Comparison of ENCODE assay signal across 26 mouse cellular contexts in genomic region chr5:119249124-119249718, GRCm38 (mm10).
DNase-seq lines count a peak whose midpoint lies in the region; ATAC-seq and TF ChIP-seq lines count a peak whose summit lies in the region.
"Had no signal": no experiment of that assay in that cellular context is flagged by ENCODE, and none has a peak within 500 bp of the region (broad histone marks: within the 10 kb centered on the region; RNA-seq: fewer than 3 reads in every experiment).

No protein-coding gene starts in this region.

- DNase-seq in heart, adult 11 months = peak; percentile 93
- no peak for DNase-seq in heart, adult 8-10 months (ENCODE audit: low spot score)
- DNase-seq in lung, postnatal 14 days = peak; percentile 22
- DNase-seq in lung, adult 2 months = no peak
- no peak for DNase-seq in testis, postnatal 14 days (ENCODE audit: low spot score)
- no peak for DNase-seq in cerebellum, postnatal 36 days
- DNase-seq: cerebellum, adult 2 months; cerebellum, postnatal 14 days; kidney, adult 8-10 months; layer of hippocampus, postnatal 36 days; left cerebral cortex, postnatal 4 days; liver, postnatal 0 days; thymus, adult 2 months; thymus, postnatal 36 days had no signal

- H3K36me3 ChIP-seq in stomach, embryonic 15.5 days = no peaks in the 10 kb centered on the region
- H3K36me3 ChIP-seq: embryonic facial prominence, embryonic 13.5 days; forebrain, embryonic 10.5 days; forebrain, embryonic 15.5 days; heart, embryonic 13.5 days; liver, embryonic 12.5 days; midbrain, embryonic 13.5 days; neural tube, embryonic 13.5 days had no signal

- peak; percentile 71; the same call in 1 of the 2 replicates for ATAC-seq in stomach, embryonic 15.5 days (ENCODE audit: insufficient read depth, low FRiP score, low read depth)
- ATAC-seq: CD4-positive, CD25-positive, alpha-beta regulatory T cell, adult 4 months; forebrain, embryonic 15.5 days; liver, embryonic 12.5 days; liver, postnatal 0 days; midbrain, embryonic 13.5 days had no signal

- no peak overlapping the region for H3K9ac ChIP-seq in stomach, embryonic 15.5 days
- H3K9ac ChIP-seq: embryonic facial prominence, embryonic 13.5 days; forebrain, embryonic 15.5 days; heart, embryonic 13.5 days; hindbrain, embryonic 14.5 days; liver, embryonic 12.5 days; liver, postnatal 0 days; midbrain, embryonic 13.5 days; neural tube, embryonic 13.5 days had no signal

- no peak overlapping the region for H3K4me3 ChIP-seq in lung, adult 2 months (replicated peaks; ENCODE audit: extremely low read depth, low read depth, low read length)
- no peak overlapping the region for H3K4me3 ChIP-seq in stomach, embryonic 15.5 days (replicated peaks)
- H3K4me3 ChIP-seq: embryonic facial prominence, embryonic 13.5 days; forebrain, embryonic 10.5 days; forebrain, embryonic 15.5 days; heart, embryonic 13.5 days; liver, embryonic 12.5 days; midbrain, embryonic 13.5 days; neural tube, embryonic 13.5 days had no signal

- WGBS in lung, adult 2 months = 68% methylated on average over 6 of the region's 6 CpGs
- 53% methylated on average over 6 of the region's 6 CpGs for WGBS in stomach, embryonic 15.5 days

- no peak for TF ChIP-seq POLR2A in lung, adult 2 months (IDR thresholded peaks at IDR 0.05; ENCODE audit: borderline replicate concordance, extremely low read depth, low read depth, low read length)

- peak overlapping the region; percentile 16; the same call in 1 of the 2 replicates for H3K27ac ChIP-seq in stomach, embryonic 15.5 days
- H3K27ac ChIP-seq: embryonic facial prominence, embryonic 13.5 days; forebrain, embryonic 10.5 days; forebrain, embryonic 15.5 days; heart, embryonic 13.5 days; hindbrain, embryonic 14.5 days; kidney, postnatal 0 days; liver, embryonic 12.5 days; macrophage; midbrain, embryonic 13.5 days; neural tube, embryonic 13.5 days had no signal

- H3K4me1 ChIP-seq in lung, adult 2 months (ENCODE audit: control insufficient read depth, insufficient read depth, low read length) = no peaks in the 10 kb centered on the region
- H3K4me1 ChIP-seq in stomach, embryonic 15.5 days = no peaks in the 10 kb centered on the region
- H3K4me1 ChIP-seq: forebrain, embryonic 15.5 days; liver, embryonic 12.5 days; midbrain, embryonic 13.5 days had no signal

- H3K9me3 ChIP-seq in stomach, embryonic 15.5 days = no peaks in the 10 kb centered on the region
- H3K9me3 ChIP-seq: embryonic facial prominence, embryonic 13.5 days; forebrain, embryonic 10.5 days; forebrain, embryonic 15.5 days; heart, embryonic 13.5 days; liver, embryonic 12.5 days; midbrain, embryonic 13.5 days; neural tube, embryonic 13.5 days had no signal

- no peak for TF ChIP-seq CTCF in lung, adult 2 months (IDR thresholded peaks at IDR 0.05; ENCODE audit: insufficient read depth, low read length)

- H3K4me2 ChIP-seq in stomach, embryonic 15.5 days = no peak overlapping the region
- H3K4me2 ChIP-seq: embryonic facial prominence, embryonic 13.5 days; forebrain, embryonic 15.5 days; heart, embryonic 13.5 days; hindbrain, embryonic 14.5 days; liver, embryonic 12.5 days; midbrain, embryonic 13.5 days; neural tube, embryonic 13.5 days had no signal

- H3K27me3 ChIP-seq in stomach, embryonic 15.5 days (replicated peaks) = no peaks in the 10 kb centered on the region
- H3K27me3 ChIP-seq: embryonic facial prominence, embryonic 13.5 days; forebrain, embryonic 15.5 days; heart, embryonic 13.5 days; liver, embryonic 12.5 days; midbrain, embryonic 13.5 days; neural tube, embryonic 13.5 days had no signal

Comparison
In these comparisons a context has a peak if more than half of its experiments do, and no peak if none do; other contexts are left out.
1. DNase-seq: peak in heart, adult 11 months (single experiment) and lung, postnatal 14 days (single experiment); none in heart, adult 8-10 months (single experiment), lung, adult 2 months (single experiment), testis, postnatal 14 days (single experiment) and cerebellum, postnatal 36 days (0 of 2).